Mouse (Mus musculus) inflammation-experienced regulatory T-cells, adult 6 months (primary cell): ENCODE measurements around the gene Gm3532. TPM values are rescaled to one million over a fixed set of nuclear protein-coding genes. Genes with fewer than 3 reads are reported as not detected.
"Not testable (repeated sequence)": the region's sequence is repeated elsewhere in the genome, so short reads cannot be mapped to it uniquely, and the experiment has no call there.

Experiments
- ATAC-seq: one replicate; pipeline ENCODE4 v1.8.0; 2017
- polyA plus RNA-seq, 3 experiments: library from polyadenylated mRNA; unstranded; fragments of 100-300 nt; shearing (Covaris generic); gene quantifications; one replicate each; pipeline ENCODE4 v1.2.1; 2017

Gene Gm3532
- not detected for polyA plus RNA-seq

DNA sequence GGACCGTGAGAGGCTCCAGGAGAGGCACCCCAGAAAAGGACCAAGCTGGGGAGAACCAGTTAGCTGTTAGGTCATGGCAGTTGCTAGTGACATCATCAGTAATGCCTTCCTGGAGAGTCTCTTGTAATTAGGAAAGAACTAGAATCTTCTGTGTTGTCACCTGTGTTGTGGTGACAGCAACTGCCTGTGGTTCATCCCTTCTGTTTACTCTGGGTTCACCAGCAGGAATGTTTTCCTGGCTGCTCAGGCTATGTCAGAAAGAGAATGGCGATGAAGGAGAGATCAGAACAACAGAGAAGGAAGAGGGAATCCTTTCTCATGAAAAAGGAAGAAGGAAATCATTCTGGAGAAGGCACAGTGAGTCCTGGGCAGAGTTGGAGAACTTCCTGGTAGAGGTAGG, at the start of gene Gm3532:
Gm3532 (plus strand) TSS at position 301 of the 400 bp plus-strand sequence.
- not testable (repeated sequence) for ATAC-seq

DNA sequence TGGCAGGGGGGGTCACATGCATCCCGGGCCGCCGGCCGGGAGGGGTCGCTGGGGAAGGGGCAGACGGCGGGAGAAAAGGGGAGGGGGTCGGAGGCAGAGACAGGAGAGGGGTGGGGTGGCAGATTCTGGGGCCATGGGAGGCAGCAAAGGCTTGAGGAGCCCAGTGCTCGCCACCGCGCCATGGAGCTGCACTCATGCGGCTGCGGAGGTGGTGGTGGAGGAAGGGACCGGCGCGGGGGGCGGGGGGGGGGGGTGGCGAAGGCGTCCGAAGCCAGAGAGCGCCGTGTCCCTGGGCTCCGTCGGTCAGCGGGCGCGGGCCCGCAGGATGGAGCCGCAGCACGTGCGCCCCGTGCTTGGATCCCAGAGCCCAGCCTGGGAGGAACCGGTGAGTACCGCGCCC, 36.9 kb upstream of the Gm3532 start, which contains the start of gene Gm3488:
Gm3488 (plus strand) TSS at position 301 of the 400 bp plus-strand sequence.
- ATAC-seq, result not testable (repeated sequence)

Other genes with a start within 250 kb of the Gm3532 start
- gene Gm3542, start 203.6 kb upstream of the Gm3532 start, polyA plus RNA-seq, result not detected
- gene Gm3500, start 149.4 kb upstream of the Gm3532 start, polyA plus RNA-seq, result 10 to 100 TPM in 1 of 3 experiments, 1 to 10 TPM in 2; 3.6 to 23.2 (median 8.7) TPM
- gene Gm3194, start 83.0 kb upstream of the Gm3532 start, polyA plus RNA-seq, result 1 to 10 TPM in 1 of 3 experiments, not detected in 2; 8.9 TPM
- gene Gm8246, start 60.7 kb upstream of the Gm3532 start, polyA plus RNA-seq, result not detected
- gene Gm3187, start 54.3 kb upstream of the Gm3532 start, polyA plus RNA-seq, result not detected
- 10 to 100 TPM in 1 of 3 experiments, 1 to 10 TPM in 2; 2.4 to 17.1 (median 8.5) TPM for gene Gm3488, start 36.8 kb upstream of the Gm3532 start, polyA plus RNA-seq
- not detected for gene Gm8265, start 94.5 kb downstream of the Gm3532 start, polyA plus RNA-seq
- not detected for gene Gm9603, start 149.0 kb downstream of the Gm3532 start, polyA plus RNA-seq
- gene Gm3373, start 203.1 kb downstream of the Gm3532 start, polyA plus RNA-seq, result 1 to 10 TPM in 2 of 3 experiments, under 1 TPM in 1; 0.93 to 2.7 (median 1.2) TPM